Mouse (Mus musculus): ENCODE data around the gene Pitpnm2. TPM values are rescaled to one million over a fixed set of nuclear protein-coding genes. Genes with fewer than 3 reads are reported as not detected.

Pitpnm2 gene
- total and polyA plus RNA-seq, 3 experiments, result 7.0 to 22.2 TPM; not detected in 1

- Histone ChIP-seq H3K27me3 (ENCODE audit: control insufficient read depth in 1 of 2, insufficient read depth in 2 of 2, low read length in 2 of 2) (no peaks in the 10 kb centered on the region), H3K4me3 (ENCODE audit: control insufficient read depth in 1 of 2, insufficient read depth in 1 of 2, low read depth in 2 of 2, low read length in 2 of 2) (no peak overlapping the region), H3K79me2 (ENCODE audit: control insufficient read depth, insufficient read depth, low read length, poor library complexity) (no peaks in the 10 kb centered on the region), H3K27ac (ENCODE audit: control insufficient read depth, low read depth, low read length) (no peak overlapping the region), H3K4me1 (ENCODE audit: control insufficient read depth in 1 of 2, insufficient read depth in 2 of 2, low read length in 2 of 2) (no peaks in the 10 kb centered on the region), H3K36me3 (ENCODE audit: control insufficient read depth in 1 of 2, insufficient read depth in 2 of 2, low read length in 2 of 2) (no peaks in the 10 kb centered on the region), H3K9me3 (replicated peaks; ENCODE audit: insufficient read depth, low read length) (no peaks in the 10 kb centered on the region), H3K9ac (ENCODE audit: control insufficient read depth, low read depth, low read length, poor library complexity, severe bottlenecking) (no peak overlapping the region)
- DNase-seq (ENCODE audit: low read depth, low spot score), result no peak
- TF ChIP-seq POLR2AphosphoS2 (IDR thresholded peaks at IDR 0.05; ENCODE audit: low read length), result no peak
- no peak for TF ChIP-seq GATA1 (IDR thresholded peaks at IDR 0.05; ENCODE audit: low read depth, low read length)
- no peak for TF ChIP-seq POLR2A (IDR thresholded peaks at IDR 0.05; ENCODE audit: control insufficient read depth in 1 of 2, insufficient read depth in 1 of 2, low read depth in 1 of 2, low read length in 2 of 2, poor library complexity in 1 of 2)
- TF ChIP-seq TCF12 (IDR thresholded peaks at IDR 0.05; ENCODE audit: low read depth, low read length), result no peak
- no peak for TF ChIP-seq JUND (IDR thresholded peaks at IDR 0.05; ENCODE audit: low read depth, low read length)
- TF ChIP-seq ZNF384 (IDR thresholded peaks at IDR 0.05; ENCODE audit: low read depth, low read length), result no peak
- TF ChIP-seq POLR2AphosphoS5 (IDR thresholded peaks at IDR 0.05; ENCODE audit: borderline replicate concordance, low read depth, low read length), result no peak
- TF ChIP-seq MEF2A (IDR thresholded peaks at IDR 0.05; ENCODE audit: extremely low read depth, insufficient replicate concordance, low read depth, low read length, poor library complexity, severe bottlenecking), result no peak
- TF ChIP-seq TAL1 (IDR thresholded peaks at IDR 0.05; ENCODE audit: low read length), result no peak
- TF ChIP-seq USF2 (IDR thresholded peaks at IDR 0.05; ENCODE audit: borderline replicate concordance in 1 of 2, insufficient read depth in 1 of 2, low read depth in 1 of 2, low read length in 2 of 2), result no peak
- TF ChIP-seq SIN3A (IDR thresholded peaks at IDR 0.05; ENCODE audit: low read length), result no peak
- no peak for TF ChIP-seq BHLHE40 (IDR thresholded peaks at IDR 0.05; ENCODE audit: borderline replicate concordance, low read depth, low read length)
Measured at GRCm38 (mm10) chr5:124082941-124083688, 166.4 kb downstream of the Pitpnm2 start.

GRCm38 (mm10) chr5:124082447-124082846 lies 167.1 kb downstream of the Pitpnm2 start:
- H3K9me3 ChIP-seq (replicated peaks; ENCODE audit: insufficient read depth, low read length), result no peaks in the 10 kb centered on the region
- no peaks in the 10 kb centered on the region for H3K79me2 ChIP-seq (ENCODE audit: control insufficient read depth, insufficient read depth, low read length, poor library complexity)
- no peak for DNase-seq (ENCODE audit: low read depth, low spot score)
- H3K4me1 ChIP-seq (ENCODE audit: control insufficient read depth in 1 of 2, insufficient read depth in 2 of 2, low read length in 2 of 2), result no peaks in the 10 kb centered on the region
- H3K9ac ChIP-seq (ENCODE audit: control insufficient read depth, low read depth, low read length, poor library complexity, severe bottlenecking), result no peak overlapping the region
- no peak overlapping the region for H3K27ac ChIP-seq (ENCODE audit: control insufficient read depth, low read depth, low read length)
- TF ChIP-seq MAFK (IDR thresholded peaks at IDR 0.05; ENCODE audit: borderline replicate concordance, low read depth, low read length), result no peak
- TF ChIP-seq SMC3 (IDR thresholded peaks at IDR 0.05; ENCODE audit: low read depth, low read length), result no peak
- no peak for TF ChIP-seq MAZ (IDR thresholded peaks at IDR 0.05; ENCODE audit: low read depth, low read length)
- TF ChIP-seq ZC3H11A (IDR thresholded peaks at IDR 0.05; ENCODE audit: low read depth, low read length), result no peak
- TF ChIP-seq ELF1 (IDR thresholded peaks at IDR 0.05; ENCODE audit: low read depth, low read length), result no peak
- no peak for TF ChIP-seq GATA1 (IDR thresholded peaks at IDR 0.05; ENCODE audit: low read depth, low read length)
- no peak for TF ChIP-seq CHD2 (IDR thresholded peaks at IDR 0.05; ENCODE audit: low read length)
- no peak for TF ChIP-seq CTCF (IDR thresholded peaks at IDR 0.05 in 2 of 3, conservative IDR thresholded peaks at IDR 0.05 in 1 of 3; ENCODE audit: control insufficient read depth in 1 of 3, insufficient read depth in 1 of 3, low read depth in 2 of 3, low read length in 3 of 3, poor library complexity in 1 of 3, severe bottlenecking in 1 of 3)
- TF ChIP-seq GABPA (IDR thresholded peaks at IDR 0.05; ENCODE audit: low read depth, low read length), result no peak
- no peak for TF ChIP-seq HCFC1 (IDR thresholded peaks at IDR 0.05; ENCODE audit: low read depth, low read length)
- TF ChIP-seq USF2 (IDR thresholded peaks at IDR 0.05; ENCODE audit: borderline replicate concordance in 1 of 2, insufficient read depth in 1 of 2, low read depth in 1 of 2, low read length in 2 of 2), result no peak
- TF ChIP-seq POLR2A (IDR thresholded peaks at IDR 0.05; ENCODE audit: control insufficient read depth in 1 of 2, insufficient read depth in 1 of 2, low read depth in 1 of 2, low read length in 2 of 2, poor library complexity in 1 of 2), result no peak
- TF ChIP-seq ZMIZ1 (IDR thresholded peaks at IDR 0.05; ENCODE audit: low read depth, low read length), result no peak
- no peak for TF ChIP-seq JUND (IDR thresholded peaks at IDR 0.05; ENCODE audit: low read depth, low read length)
- H3K27me3 ChIP-seq (ENCODE audit: control insufficient read depth in 1 of 2, insufficient read depth in 2 of 2, low read length in 2 of 2), result no peaks in the 10 kb centered on the region
- no peak overlapping the region for H3K4me3 ChIP-seq (ENCODE audit: control insufficient read depth in 1 of 2, insufficient read depth in 1 of 2, low read depth in 2 of 2, low read length in 2 of 2)
- no peaks in the 10 kb centered on the region for H3K36me3 ChIP-seq (ENCODE audit: control insufficient read depth in 1 of 2, insufficient read depth in 2 of 2, low read length in 2 of 2)

All from MEL (cell line).